Mouse (Mus musculus) left cerebral cortex, postnatal 25 days (tissue): ENCODE data around the gene Tmem222. TPM values are rescaled to one million over a fixed set of nuclear protein-coding genes. Genes with fewer than 3 reads are reported as not detected.

Experiments used
- DNase-seq, 2 experiments: peaks; one replicate each; pipeline ENCODE4 v3.0.0; 2022; ENCODE audit warnings: low spot score in 2 of 2, mixed read lengths in 1 of 2
- intact Hi-C: fragments of 180-260 bp; cut with DNase I; formaldehyde crosslinking; loops from one replicate; pipeline ENCODE4 v1.15.1; 2025
- total RNA-seq, 2 experiments: library from RNA; stranded (reverse); gene quantifications; 2 replicates each; pipeline ENCODE4 v1.2.3; 2021

The Tmem222 gene
- total RNA-seq, 2 experiments from 2014 or later, result 87.4 to 92.5 TPM

GRCm38 (mm10) chr4:133291255-133291654 is 13.7 kb upstream of the Tmem222 start:
- intact Hi-C loops, result no loop called here
- DNase-seq, result no peak

GRCm38 (mm10) chr4:133286476-133287077 is 9.0 kb upstream of the Tmem222 start:
- no peak for DNase-seq
- intact Hi-C loops, result no loop called here

GRCm38 (mm10) chr4:133285950-133286349 is 8.4 kb upstream of the Tmem222 start:
- intact Hi-C loops, result no loop called here
- no peak for DNase-seq

GRCm38 (mm10) chr4:133285299-133285698 is 7.7 kb upstream of the Tmem222 start:
- no peak for DNase-seq
- intact Hi-C loops, result no loop called here

GRCm38 (mm10) chr4:133282656-133283055 is 5.1 kb upstream of the Tmem222 start:
- intact Hi-C loops, result no loop called here
- no peak for DNase-seq

- intact Hi-C loops, result no loop called here
- DNase-seq, result peak in 1 of 2 experiments; percentile 50
Measured at GRCm38 (mm10) chr4:133281951-133282481, 4.4 kb upstream of the Tmem222 start.

GRCm38 (mm10) chr4:133281513-133281912 is 3.9 kb upstream of the Tmem222 start:
- intact Hi-C loops, result no loop called here
- DNase-seq, result no peak

GRCm38 (mm10) chr4:133278482-133278881 is 890 bp upstream of the Tmem222 start:
- DNase-seq, result peak in 1 of 2 experiments; percentile 67
- intact Hi-C loops, result no loop called here

- intact Hi-C loops, result no loop called here
- DNase-seq, result no peak
Measured at GRCm38 (mm10) chr4:133278067-133278466, 475 bp upstream of the Tmem222 start.

- intact Hi-C loops, result no loop called here
Measured at GRCm38 (mm10) chr4:133270929-133271328, 6.7 kb downstream of the Tmem222 start.

GRCm38 (mm10) chr4:133269596-133269995 is 8.0 kb downstream of the Tmem222 start:
- intact Hi-C loops, result no loop called here

More at GRCm38 (mm10) chr4:133270929-133271328, 6.7 kb downstream of the Tmem222 start:
- DNase-seq, result no peak

GRCm38 (mm10) chr4:133268931-133269330 is 8.7 kb downstream of the Tmem222 start:
- DNase-seq, result no peak

More at GRCm38 (mm10) chr4:133269596-133269995, 8.0 kb downstream of the Tmem222 start:
- no peak for DNase-seq

GRCm38 (mm10) chr4:133266248-133266880 is 11.2 kb downstream of the Tmem222 start:
- no peak for DNase-seq
- intact Hi-C loops, result no loop called here

More at GRCm38 (mm10) chr4:133268931-133269330, 8.7 kb downstream of the Tmem222 start:
- intact Hi-C loops, result no loop called here

- DNase-seq, result no peak
- intact Hi-C loops, result no loop called here
Measured at GRCm38 (mm10) chr4:133265759-133266158, 11.8 kb downstream of the Tmem222 start.

- intact Hi-C loops, result no loop called here
- no peak for DNase-seq
Measured at GRCm38 (mm10) chr4:133265297-133265696, 12.3 kb downstream of the Tmem222 start.

GRCm38 (mm10) chr4:133264559-133264958 is 13.0 kb downstream of the Tmem222 start:
- intact Hi-C loops, result no loop called here
- no peak for DNase-seq

GRCm38 (mm10) chr4:133263756-133264155 is 13.8 kb downstream of the Tmem222 start:
- DNase-seq, result peak in 1 of 2 experiments; percentile 23
- intact Hi-C loops, result no loop called here

- DNase-seq, result no peak
- intact Hi-C loops, result no loop called here
Measured at GRCm38 (mm10) chr4:133262882-133263281, 14.7 kb downstream of the Tmem222 start, which contains the start of gene Sytl1. Gene Sytl1 (minus strand): TSS chr4:133263113.

GRCm38 (mm10) chr4:133262375-133262765 is 15.2 kb downstream of the Tmem222 start:
- no peak for DNase-seq
- intact Hi-C loops, result no loop called here

GRCm38 (mm10) chr4:133261641-133262374 is 15.8 kb downstream of the Tmem222 start:
- intact Hi-C loops, result no loop called here
- no peak for DNase-seq
